Mouse (Mus musculus): Measurements from ENCODE around the gene Rnf26.

Rnf26 gene

DNA sequence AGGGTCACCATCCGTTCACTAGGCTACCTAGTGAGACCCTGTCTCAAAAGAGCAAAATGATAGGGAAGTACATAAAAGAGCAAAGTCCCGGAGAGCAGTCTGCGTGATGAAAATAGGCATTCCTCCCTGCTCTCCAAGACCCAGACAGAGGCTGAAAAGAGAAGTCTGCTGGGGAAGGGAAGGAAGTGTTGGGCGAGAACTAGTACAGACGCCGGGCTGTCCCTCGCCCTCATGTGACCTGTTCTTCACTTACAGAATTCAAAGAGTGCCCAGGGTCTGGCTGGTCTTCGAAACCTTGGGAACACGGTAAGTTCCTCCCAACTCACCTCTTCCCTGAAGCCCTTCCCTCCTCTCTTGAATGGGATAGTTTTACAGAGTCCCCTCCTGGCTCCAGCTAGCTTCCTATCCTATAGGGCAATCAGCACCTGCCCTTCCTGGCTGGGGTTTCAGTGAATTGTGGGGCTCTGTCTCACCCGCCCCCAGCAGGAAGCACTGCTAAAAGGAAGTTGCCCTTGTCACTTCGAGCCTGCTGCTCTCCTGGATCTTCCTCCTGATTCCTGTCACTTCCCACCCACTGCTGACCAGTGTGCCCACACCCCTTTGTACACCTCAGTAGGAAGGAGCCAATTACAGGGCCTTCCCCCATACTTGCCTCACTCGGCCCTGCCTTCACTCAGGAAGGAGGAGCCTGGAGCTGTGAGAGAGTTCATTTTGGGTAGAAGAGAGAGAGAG, 24.3 kb downstream of the Rnf26 start:
- no peak for DNase-seq (ENCODE audit: low spot score in 2 of 2)

DNA sequence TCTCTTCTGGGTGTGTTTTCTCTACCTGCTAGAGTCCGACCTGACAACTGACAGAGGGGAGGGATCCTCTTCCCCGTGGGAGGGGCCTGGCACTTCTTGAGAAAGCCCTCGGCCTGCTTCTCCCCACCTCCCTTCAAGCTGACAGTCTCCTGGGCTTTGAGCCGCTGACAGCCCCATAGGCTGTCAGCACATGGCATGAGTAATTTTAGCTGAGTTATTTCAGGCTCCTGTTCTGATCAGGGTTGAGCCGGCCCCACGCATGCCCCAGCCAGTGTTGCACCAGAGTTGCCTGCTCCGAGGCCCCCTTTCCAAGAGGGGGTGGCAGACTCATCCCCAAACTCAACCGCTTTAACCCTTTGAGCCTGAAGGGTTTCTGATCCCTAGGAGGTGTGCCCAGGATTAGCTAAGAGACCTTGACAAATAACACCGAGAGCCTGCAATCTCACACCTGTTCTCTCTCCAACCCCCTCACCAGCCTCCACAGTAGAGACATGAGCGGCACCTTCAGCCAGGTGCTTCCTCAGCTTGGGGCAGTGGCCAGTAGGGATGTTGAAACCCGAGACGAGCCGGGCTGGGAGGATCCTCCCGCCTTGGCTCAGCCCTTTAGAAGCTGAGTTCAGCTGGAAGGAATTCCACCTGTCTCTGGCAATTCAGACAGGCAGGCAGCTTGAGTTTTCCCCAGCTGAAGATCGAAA, 25.4 kb downstream of the Rnf26 start:
- peak; percentile 73 to 77 for DNase-seq (ENCODE audit: low spot score in 2 of 2)

DNA sequence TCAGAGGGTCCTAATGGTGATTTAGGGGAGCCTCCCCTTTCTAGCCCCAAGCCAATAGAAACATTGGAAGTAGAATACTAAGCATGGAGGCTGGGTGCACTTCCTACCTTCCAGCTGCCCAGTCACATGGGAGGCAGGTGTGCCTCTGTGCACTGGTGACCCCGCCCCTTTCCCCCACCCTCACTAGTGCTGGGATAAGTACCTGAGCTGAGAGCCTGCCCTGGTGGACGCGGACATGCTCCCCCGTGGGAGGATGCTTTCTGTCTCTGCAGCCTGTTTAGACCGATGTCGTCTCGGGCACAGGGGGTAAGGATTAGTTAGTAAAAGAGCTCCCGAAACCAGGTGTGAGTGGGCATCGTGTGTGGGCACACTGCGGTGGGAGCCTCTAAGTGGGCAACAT, 26.4 kb downstream of the Rnf26 start:
- no peak for DNase-seq (ENCODE audit: low spot score in 2 of 2)

DNA sequence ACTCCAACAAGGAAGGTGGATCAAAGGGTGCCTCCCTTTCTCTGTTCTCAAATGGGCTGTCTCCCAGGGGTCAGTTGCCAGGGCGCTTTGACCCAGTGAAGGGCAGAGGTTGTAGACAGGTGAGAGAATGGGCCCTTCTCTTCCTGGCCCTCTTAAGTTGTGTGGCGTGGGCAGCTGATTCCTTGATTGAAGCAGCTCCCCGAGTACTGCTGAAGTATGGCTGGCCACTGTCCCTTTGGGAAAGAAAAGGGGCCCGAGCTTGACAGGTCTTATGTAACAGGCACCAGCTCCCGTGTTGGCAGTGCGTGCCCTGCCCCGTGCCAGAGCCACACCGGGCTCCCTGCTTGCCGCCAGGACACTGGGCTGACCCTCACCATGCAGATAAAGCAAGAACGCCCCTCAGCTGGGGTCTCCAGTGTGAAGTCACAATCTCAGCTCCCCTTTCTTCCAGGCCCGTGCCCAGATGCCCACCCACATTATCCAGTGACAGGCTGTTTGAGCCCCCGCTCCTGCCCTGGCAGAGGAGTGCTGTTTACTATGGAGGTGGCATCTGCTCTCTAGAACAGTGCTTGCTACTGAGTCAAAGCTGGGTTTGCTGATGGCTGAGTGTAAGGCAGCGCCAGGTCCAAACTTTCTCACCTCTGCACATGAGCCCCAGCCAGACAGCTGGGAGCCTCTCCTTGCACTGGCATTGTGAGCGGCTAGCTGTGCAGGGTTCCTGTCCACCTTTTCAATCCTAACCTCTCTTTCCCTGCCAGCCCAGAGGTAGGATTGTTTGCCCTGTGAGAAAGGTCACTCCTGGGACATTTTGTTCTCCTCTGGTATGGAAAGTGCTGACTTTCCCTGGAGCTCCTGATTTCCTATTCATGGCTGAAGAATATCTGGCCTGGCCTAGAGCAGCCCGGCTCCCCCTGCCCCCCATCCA, 27.3 kb downstream of the Rnf26 start:
- DNase-seq (ENCODE audit: low spot score in 2 of 2) = peak; percentile 64 to 76

DNA sequence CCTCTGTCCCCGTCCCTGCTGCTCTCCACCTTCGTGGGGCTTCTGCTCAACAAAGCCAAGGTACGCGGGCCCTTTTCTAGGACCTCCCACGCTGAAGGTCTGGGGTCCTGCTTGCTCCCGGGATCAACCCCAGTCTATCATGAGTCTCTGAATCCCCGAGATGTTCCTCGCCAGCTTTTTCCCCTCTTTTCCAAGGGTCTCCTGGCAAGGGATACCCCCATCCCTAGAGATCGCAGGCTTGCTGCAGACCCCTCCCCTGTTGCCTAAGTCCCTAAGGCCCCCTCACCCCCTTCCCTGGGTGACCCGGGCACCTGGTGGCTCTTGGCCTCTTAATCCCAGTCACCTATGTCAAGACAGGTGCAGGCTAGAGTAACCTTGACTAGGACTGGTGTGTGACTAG, 28.0 kb downstream of the Rnf26 start:
- DNase-seq (ENCODE audit: low spot score in 2 of 2) = no peak

DNA sequence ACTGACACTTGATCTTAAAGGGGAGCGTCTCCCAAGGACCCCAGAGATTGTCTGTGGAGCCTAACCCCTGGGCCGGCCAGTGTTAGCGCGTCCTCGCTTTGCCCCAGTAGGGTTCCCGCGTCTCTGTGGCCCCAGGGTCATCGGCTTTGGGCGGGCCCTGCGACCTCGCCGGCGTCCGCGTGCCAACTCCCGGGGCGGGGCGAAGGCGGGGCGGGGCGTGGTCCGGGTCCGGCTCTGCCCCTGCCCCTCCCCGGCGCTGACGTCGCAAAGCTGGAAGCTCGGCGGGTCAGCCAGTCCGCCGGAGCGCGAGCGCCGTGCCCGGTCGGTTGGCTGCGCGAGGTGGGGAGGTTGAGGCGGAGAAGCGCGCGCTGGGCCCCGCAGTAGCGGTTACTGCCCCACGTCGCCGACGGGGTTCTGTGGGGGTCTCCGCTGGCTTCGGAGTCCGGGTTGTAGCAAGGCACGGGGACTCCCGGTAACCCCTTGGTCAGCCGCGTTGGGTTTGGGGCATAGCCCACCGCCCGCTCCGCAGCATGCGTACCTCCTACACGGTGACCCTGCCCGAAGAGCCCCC, 28.6 kb downstream of the Rnf26 start:
- peak; percentile 87 to 88 for DNase-seq (ENCODE audit: low spot score in 2 of 2)

DNA sequence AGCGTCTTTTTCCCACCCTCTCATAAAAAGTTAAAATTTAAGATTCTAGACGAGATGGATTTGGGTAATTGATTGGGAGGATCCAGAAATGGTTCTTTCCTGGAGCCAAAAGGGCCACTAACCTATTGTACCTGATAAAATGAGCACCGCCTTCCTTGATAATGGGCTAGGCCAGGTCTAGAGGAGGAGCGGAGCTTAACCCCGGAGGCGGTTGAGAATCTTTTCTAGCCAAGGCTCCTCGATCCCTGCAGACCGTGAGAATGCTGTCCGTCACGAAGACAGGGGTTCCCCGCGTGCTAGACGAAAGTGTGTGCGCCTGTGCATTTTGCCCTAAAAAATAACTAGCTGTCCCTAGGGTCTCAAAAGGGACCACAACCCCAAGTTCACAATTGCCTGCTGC, 29.1 kb downstream of the Rnf26 start:
- no peak for DNase-seq (ENCODE audit: low spot score in 2 of 2)

DNA sequence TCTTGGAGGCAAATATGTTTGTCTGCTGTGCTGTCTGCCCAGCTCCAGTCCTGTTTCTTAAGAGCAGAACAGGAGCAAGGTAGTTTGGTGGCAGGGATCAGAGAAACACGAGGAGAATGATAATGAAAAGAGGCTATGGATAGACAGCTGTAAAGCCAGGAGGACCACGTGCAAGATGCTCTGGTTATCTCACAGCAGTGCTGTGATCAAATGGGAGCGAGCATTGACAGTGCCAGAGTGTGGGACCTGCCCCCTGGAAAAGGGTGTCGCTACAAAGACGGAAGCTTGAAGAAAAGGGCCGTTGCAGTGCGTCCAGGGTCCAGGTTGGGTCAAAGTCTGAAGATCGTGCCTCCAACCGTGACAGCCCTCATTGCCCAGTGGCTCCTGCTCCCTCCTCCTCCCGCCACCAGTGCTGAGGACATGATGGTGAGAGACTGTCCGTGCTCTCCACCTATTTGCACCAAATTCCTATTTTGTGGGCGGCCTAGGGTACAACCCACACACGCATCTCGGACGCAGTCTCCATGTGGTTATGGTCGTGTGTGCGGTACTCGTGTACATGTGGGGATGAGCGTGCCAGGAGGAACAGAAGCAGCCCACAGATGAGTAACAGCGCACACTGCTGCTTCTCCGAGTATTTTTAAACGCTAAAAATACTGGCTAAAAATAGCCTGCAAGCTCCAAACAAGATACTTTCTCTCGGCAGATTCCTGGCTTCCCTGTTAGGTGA, 29.8 kb downstream of the Rnf26 start:
- DNase-seq (ENCODE audit: low spot score in 2 of 2) = peak; percentile 77 to 88

DNA sequence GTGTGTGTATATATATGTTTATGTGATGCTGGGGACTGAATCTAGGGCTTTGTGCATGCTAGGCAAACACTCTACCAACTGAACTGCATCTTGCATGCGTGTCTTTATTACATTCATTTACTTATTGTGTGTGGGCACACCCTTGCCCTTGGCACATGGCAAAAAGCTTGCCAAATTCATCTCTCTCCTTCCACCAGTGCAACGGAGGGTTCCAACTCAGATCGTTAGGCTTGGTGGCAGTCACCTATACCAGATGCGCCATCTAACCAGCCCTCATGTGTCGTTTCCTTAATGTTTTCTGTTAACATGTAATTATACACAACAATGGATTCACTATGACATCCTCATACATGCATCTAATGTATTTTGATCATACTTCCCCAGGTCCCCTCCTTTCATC, 31.1 kb downstream of the Rnf26 start:
- DNase-seq (ENCODE audit: low spot score in 2 of 2) = no peak

DNA sequence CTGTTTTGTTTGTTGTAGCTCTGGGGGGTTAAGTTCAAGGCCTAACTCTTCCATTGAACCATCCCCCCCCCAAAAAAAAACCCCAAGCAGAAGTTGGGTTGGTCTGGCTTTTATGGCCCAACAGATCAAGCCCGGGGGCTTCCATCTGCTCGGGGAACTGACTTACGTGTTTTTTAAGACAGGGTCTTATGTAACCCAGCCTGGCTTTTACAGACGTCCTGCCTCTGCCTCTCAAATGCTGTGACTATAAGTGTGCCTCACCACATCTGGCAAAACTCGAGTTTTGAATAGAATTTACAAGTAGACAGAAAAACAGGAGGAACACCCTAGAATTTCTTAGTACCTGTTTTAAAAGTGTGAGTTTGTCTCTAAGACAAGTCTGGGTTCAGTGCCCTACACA, 31.7 kb downstream of the Rnf26 start:
- no peak for DNase-seq (ENCODE audit: low spot score in 2 of 2)

DNA sequence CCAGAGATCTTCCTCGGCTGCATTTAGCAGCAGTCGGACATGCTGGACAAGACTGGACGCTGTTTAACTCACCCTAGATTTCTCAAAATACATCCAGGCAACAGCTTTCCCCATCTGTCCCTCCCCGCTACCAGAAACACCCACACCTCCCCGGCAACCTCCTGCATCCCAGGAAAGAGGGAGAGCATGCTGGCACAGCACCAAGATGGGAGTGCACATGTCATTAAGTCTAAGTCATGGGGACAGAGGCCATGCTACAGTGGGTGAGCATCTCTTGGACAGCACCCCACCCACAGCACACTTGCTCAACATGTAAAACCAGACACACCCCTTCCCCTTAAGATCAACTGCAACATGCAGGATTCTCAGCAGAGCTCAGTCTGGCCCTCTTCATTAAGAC, 32.4 kb downstream of the Rnf26 start:
- no peak for DNase-seq (ENCODE audit: low spot score in 2 of 2)

DNA sequence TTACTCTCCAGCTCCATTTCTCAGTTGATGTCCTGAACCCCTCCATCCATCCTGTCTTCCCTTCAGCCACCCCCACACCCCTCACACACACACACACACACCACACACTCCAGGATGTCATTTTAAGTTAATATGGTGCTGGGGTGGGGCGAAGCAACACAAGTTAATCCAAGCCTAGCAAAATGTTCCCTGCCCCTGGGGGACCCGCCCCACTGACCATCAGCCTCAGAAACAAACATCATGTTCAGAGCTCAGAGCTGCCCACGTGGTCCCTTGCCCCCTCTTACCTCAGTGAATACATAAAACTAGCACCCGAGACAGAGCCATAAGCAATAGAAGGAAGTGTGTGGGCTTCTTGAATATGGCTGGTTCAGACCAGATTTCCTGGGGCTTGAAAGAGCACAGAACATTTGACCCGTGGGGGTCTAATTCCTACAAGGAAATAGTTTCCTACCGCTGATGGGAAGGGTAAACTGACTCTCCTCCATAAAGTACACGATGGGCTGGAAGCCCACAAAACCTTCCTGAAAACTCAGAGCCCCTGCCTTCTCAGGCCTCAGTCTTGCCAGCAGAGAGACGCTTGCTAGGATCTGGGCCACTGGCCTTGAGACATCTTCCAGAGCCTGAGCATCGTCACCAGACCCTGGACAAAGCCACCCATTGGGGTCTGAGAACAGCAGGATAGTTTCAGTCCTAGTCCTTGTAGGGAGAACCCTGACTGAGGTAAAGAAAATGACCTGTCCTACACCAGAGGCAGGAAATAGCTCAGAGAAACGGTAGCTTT, 33.1 kb downstream of the Rnf26 start:
- DNase-seq (ENCODE audit: low spot score in 2 of 2) = no peak

DNA sequence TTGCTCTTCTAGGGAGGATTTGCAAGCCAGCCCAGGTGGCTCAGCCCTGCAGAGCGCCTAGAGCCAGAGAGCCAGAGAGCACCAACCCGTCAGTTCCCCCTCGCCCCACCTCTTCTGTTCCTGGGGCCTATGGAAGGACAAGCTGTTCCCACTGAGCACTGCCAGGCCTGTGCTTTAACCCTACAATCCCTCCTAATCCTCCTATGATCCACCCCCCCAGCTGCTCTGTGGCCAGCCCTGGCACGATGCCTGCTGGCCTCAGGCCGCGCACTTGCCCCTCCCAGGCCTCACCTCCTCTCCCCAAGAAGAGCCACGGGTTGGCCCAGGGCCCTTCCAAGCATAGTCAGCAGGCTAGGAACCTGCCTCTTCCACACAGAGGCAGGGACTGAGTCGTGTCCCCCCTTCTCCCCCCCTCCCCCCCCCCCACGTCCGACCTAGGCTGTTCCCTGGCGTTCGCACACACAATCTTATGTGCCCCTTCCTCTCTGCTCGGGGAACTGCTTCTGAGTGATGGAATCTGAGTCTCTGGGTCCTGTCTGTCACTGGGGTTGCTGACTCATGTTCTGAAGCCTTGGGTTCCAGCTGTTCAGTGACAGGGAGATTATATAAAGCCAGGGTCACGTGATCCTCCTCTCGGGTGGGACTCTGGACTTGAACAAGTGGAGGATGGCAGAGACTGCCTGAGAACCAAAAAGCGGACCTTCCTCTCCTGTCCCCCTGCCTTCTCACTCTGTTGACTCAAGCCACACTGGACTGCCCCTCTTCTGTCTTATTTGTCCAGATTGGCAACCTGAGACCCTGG, 34.2 kb downstream of the Rnf26 start:
- peak in 1 of 2 experiments; percentile 48 for DNase-seq (ENCODE audit: low spot score in 2 of 2)

DNA sequence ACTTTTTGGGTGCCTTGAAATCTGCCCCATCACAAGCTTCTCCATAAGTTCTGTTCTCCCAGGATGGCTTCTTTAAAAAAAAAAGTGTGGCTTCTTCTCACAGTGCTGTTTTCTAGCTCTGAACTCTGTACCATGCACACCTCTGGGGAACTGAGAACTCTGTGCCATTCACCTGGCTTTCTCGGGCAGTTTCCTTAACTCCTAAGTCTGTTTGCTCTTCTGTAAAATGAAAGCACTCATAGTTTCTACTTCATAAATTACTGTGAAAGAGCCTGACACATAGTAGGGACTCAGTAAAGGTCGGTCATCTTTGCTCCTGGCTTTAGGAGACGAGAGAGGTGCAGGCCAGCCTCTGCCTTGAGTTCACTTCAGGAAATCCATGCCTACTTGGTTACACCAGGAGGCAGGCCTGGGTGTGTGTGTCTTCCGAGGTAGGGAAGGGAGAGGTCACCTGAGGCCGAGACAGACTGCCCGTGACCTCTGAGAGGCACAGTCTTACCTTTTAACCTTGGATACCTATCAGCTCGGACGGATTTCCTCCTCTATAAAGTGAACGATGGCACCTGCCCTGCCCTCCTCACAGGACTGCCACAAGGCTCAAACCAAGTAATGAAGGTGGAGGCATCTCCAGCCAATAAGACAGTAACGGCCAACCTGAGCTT, 35.0 kb downstream of the Rnf26 start:
- no peak for DNase-seq (ENCODE audit: low spot score in 2 of 2)

DNA sequence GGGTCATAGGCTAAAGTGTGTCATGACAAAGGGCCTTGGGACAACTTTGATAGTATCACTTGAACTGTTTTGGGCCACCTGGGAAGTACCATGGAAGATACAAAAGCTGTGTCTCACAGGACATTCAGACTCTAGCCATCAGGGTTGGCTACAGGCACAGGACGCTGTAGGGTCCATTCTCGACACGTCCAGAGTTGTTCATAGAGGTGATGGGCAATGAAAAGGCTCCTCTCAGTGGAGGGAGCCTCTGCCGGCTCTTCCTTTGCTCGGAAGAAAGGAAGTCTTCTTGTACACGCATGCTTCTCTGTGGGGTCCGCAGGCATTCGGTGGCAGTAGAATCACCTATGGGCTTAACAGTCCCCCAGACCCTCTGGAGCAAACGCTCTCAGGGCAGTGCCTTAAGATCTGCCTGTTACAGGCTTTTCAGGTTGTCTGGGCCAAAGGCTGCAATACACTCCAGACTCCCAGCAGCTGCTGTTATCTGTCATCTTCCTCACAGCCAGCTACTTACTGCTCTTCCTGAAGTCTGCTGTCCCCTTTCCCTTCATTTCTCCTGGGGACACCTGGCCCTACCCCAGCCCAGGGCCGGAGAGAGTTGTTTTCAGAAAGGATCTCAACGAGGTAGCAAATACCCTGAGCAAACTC, 35.9 kb downstream of the Rnf26 start:
- DNase-seq (ENCODE audit: low spot score in 2 of 2) = no peak

DNA sequence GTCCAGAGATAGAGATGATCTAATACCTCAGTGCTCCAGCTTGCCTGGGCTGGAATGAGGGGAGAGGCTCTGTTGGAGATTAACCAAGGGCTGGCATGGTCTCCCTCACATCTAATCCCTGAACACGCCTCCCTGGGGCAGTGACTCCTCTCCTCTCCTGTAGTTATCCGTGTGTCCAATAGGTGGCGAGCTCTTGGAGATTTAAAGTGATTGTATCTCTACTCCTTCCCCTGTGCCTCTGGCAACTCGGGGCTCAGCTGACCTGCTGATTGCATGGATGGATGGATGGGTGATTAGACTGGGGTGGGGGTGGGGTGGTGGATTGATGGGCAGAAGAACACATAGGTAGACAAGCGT, 36.6 kb downstream of the Rnf26 start:
- DNase-seq (ENCODE audit: low spot score in 2 of 2) = no peak

DNA sequence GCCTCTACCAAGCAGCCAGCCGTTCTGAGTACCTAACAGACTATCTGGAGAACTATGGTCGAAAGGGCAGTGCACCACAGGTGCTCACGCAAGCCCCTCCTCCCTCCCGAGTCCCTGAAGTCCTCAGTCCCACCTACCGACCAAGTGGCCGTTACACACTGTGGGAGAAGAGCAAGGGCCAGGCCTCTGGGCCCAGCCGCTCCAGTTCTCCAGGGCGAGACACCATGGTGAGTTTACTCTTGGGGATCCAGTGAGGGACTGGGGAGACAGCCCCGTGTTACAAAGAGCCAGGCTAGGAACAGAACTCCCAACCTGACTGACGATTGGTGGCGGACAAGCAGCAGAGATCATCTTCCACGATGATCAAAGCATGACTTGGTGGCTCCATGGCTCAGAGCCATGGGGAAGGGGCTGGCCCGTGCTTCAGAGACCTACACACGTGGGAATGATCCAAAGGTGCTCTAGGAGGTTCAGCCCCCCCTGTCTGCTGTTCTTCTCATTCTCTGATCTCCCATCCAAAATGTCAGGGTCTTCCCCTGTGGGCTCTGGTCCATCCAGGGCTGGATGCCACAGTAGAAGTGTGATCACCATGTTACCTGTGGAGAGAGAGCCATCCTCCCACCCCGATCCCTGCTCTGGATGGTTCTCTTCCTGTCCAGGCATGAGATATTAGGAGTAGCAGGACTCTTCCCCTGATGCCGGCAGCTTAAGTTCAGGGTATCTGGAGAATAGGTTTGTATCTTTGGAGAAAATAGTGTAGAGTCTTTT, 37.1 kb downstream of the Rnf26 start:
- DNase-seq (ENCODE audit: low spot score in 2 of 2) = no peak

All from right cerebral cortex, postnatal 36 days (tissue).